Mouse (Mus musculus) thymus, adult 2 months (tissue): ENCODE measurements at regions not wholly inside any gene's neighbourhood (a gene's known extent, or its start where the extent isn't known, plus 50 kb on each side); places are given as distances from the start of the nearest gene placed in this dataset.

Source experiments
- CTCF ChIP-seq: fragments of 200-500 bp; IDR thresholded peaks from 2 replicates; pipeline ENCODE4 v1.5.1; 2012; ENCODE audit warnings: mild to moderate bottlenecking, control low read depth, low read length, moderate library complexity, borderline replicate concordance; ENCODE audit not compliant: control insufficient read depth, poor library complexity, insufficient read depth; ENCODE audit errors: extremely low read depth
- POLR2A ChIP-seq: fragments of 200-500 bp; IDR thresholded peaks from 2 replicates; pipeline ENCODE4 v1.6.1; 2012; ENCODE audit warnings: mild to moderate bottlenecking, low read length, control low read depth, moderate library complexity; ENCODE audit not compliant: control insufficient read depth, poor library complexity, insufficient read depth; ENCODE audit errors: extremely low read depth

- TF ChIP-seq CTCF (no peak), POLR2A (no peak)
Observed at GRCm38 (mm10) chr15:33759496-33759895, 598.2 kb downstream of the 9430069I07Rik start.
